Mouse (Mus musculus): Measurements from ENCODE around the gene Anapc15.

DNA sequence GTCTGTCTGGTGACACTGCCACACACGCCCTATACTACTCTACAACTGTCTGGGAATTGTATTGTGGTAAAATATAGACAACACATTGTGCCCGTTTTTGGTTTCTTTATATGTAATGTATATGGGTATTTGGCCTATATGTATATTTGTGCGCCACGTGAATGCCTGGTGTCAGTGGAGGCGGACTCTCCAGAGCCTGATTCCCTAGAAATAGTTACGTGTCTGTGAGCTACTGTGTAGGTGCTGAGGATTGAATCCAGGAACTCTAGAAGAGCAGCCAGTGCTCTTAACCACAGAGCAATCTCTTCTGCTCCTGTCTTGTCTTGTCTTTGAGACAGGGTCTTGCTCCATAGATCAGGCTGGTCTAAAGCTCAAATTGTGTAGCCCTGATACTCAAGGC, 22.8 kb downstream of the Anapc15 start:
- no peak for TF ChIP-seq CTCF (IDR thresholded peaks at IDR 0.05; ENCODE audit: low read depth, low read length)
- TF ChIP-seq GATA1 (IDR thresholded peaks at IDR 0.05; ENCODE audit: borderline replicate concordance, low read length) = no peak
- TF ChIP-seq TAL1 (conservative IDR thresholded peaks at IDR 0.05; ENCODE audit: low read depth, low read length) = no peak
- TF ChIP-seq POLR2AphosphoS5 (IDR thresholded peaks at IDR 0.05; ENCODE audit: insufficient replicate concordance, low read depth, low read length) = no peak
- no peak for TF ChIP-seq GATA2 (IDR thresholded peaks at IDR 0.05; ENCODE audit: borderline replicate concordance, low read depth, low read length)

Measured in G1E (cell line).